Mouse (Mus musculus): ENCODE measurements at regions not wholly inside any gene's neighbourhood (a gene's known extent, or its start where the extent isn't known, plus 50 kb on each side); places are given as distances from the start of the nearest gene placed in this dataset.

- H3K4me3 ChIP-seq = no peak overlapping the region
- H3K27ac ChIP-seq = no peak overlapping the region
- H3K27me3 ChIP-seq (ENCODE audit: poor library complexity, severe bottlenecking) = no peaks in the 10 kb centered on the region
- no peaks in the 10 kb centered on the region for H3K9me3 ChIP-seq
- no peak for DNase-seq (ENCODE audit: extremely low spot score, low spot score)
- H3K4me1 ChIP-seq = no peaks in the 10 kb centered on the region
- H3K36me3 ChIP-seq (replicated peaks) = 0 out of 2 replicates have a peak, but pooled peaks cover 5% of the 10 kb centered on the region
Observed at GRCm38 (mm10) chr9:41515192-41515591, 353.7 kb upstream of the Ubash3b start.

- Histone ChIP-seq H3K36me3 (replicated peaks) (0 out of 2 replicates have a peak, but pooled peaks cover 5% of the 10 kb centered on the region), H3K9me3 (no peaks in the 10 kb centered on the region), H3K4me3 (no peak overlapping the region), H3K27me3 (ENCODE audit: poor library complexity, severe bottlenecking) (no peaks in the 10 kb centered on the region), H3K4me1 (no peaks in the 10 kb centered on the region), H3K27ac (no peak overlapping the region)
- DNase-seq (ENCODE audit: extremely low spot score, low spot score) = no peak
- WGBS = 59% methylated on average over 1 of the region's 1 CpGs
Observed at GRCm38 (mm10) chr9:41513701-41514100, 352.2 kb upstream of the Ubash3b start.

DNA sequence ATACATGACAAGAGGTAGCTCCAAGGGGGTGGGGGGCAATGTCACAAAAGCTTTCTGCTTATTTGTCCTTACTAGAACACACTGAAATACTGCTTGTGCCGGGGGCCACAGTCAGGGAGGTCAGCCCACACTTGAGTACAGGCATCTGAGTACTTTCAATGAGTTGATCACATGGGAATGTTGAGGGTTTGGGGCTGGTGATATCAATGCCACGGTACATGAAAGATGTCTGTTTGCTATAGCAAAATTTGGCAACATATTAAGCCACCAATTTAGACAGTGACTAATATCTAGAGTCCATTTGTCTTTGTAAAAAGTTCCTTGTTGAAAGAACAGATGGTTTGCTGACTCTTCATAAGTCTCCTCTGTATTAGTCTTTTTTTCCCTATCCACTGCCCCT is 348.1 kb upstream of the Ubash3b start:
- Histone ChIP-seq H3K9me3 (no peaks in the 10 kb centered on the region), H3K4me3 (no peak overlapping the region), H3K27ac (no peak overlapping the region), H3K27me3 (ENCODE audit: poor library complexity, severe bottlenecking) (no peaks in the 10 kb centered on the region), H3K36me3 (replicated peaks) (peaks cover 8% of the 10 kb centered on the region; the same call in 1 of the 2 replicates), H3K4me1 (no peaks in the 10 kb centered on the region)
- WGBS = 97% methylated on average over 2 of the region's 2 CpGs
- no peak for DNase-seq (ENCODE audit: extremely low spot score, low spot score)

DNA sequence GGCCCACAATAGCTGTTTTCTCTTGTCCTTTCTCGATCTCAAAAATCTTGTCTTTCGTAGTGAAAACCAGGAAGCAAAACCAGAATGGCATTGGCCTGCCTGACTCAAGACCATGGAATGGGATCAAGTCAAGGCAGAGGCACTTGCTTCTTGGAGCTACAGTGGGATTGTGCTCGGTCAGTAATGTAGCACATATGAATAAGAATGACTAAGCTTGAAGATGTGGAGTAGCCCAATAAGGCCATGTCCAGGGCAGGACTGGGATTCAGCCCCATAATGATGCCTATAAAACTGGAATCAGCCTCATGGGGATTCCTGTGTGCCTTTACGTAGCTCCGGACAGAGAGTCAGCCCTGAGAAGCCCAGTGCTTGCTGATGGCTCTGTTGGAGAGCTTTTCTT is 347.2 kb upstream of the Ubash3b start:
- DNase-seq (ENCODE audit: extremely low spot score, low spot score) = no peak
- H3K4me1 ChIP-seq = no peaks in the 10 kb centered on the region
- WGBS = 95% methylated on average over 5 of the region's 5 CpGs
- H3K36me3 ChIP-seq (replicated peaks) = peaks cover 8% of the 10 kb centered on the region; the same call in 1 of the 2 replicates
- no peaks in the 10 kb centered on the region for H3K27me3 ChIP-seq (ENCODE audit: poor library complexity, severe bottlenecking)
- no peaks in the 10 kb centered on the region for H3K9me3 ChIP-seq
- H3K27ac ChIP-seq = no peak overlapping the region
- H3K4me3 ChIP-seq = no peak overlapping the region

DNA sequence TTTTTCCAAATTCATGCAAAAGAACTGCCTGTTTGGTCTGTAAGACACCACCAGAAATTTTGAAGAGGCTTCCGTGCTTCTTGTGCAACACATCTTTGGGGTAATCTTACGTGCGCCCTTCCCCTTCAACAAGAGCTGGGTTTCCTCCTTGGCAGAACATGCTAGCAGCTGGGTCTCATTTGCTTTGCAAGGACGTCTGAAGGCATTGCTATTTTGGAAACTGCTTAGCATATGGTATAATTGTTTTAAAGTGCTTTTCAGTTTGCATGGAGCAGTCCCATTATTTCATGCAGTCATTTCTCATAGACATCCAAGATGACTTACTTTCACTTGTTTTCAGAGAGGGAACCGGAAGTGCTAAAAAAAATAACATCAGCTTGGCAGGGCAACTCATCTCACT is 336.8 kb upstream of the Ubash3b start:
- Histone ChIP-seq H3K27me3 (ENCODE audit: poor library complexity, severe bottlenecking) (no peaks in the 10 kb centered on the region), H3K9me3 (no peaks in the 10 kb centered on the region), H3K27ac (no peak overlapping the region), H3K4me3 (no peak overlapping the region), H3K4me1 (no peaks in the 10 kb centered on the region), H3K36me3 (replicated peaks) (peaks cover 9% of the 10 kb centered on the region)
- DNase-seq (ENCODE audit: extremely low spot score, low spot score) = no peak
- 86% methylated on average over 5 of the region's 5 CpGs for WGBS

DNA sequence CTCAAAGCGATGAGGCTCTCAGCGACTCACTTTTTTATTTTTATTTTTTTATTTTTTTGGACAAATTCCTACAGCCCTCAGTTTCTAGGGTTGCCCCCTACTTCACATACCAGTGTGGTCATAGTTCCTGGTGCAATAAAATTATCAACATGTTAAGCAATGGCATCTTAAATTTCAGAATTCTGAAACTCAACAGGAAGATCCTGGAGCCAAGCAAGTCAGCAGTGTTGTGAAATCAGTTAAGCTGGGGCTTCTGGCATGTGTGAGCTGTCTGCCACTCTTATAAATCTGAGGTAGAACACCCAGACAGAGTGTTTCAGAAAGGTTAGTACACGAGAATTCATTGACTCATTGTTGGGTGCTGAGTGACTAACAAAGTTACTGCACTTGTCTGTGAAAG is 328.6 kb upstream of the Ubash3b start:
- no peak overlapping the region for H3K27ac ChIP-seq
- no peaks in the 10 kb centered on the region for H3K9me3 ChIP-seq
- peaks cover 5% of the 10 kb centered on the region for H3K4me1 ChIP-seq
- no peaks in the 10 kb centered on the region for H3K27me3 ChIP-seq (ENCODE audit: poor library complexity, severe bottlenecking)
- DNase-seq (ENCODE audit: extremely low spot score, low spot score) = no peak
- WGBS = 89% methylated on average over 3 of the region's 3 CpGs
- no peak overlapping the region for H3K4me3 ChIP-seq
- H3K36me3 ChIP-seq (replicated peaks) = peaks cover 6% of the 10 kb centered on the region; the same call in 1 of the 2 replicates

GRCm38 (mm10) chr9:41488046-41488445 is 326.5 kb upstream of the Ubash3b start:
- no peak overlapping the region for H3K27ac ChIP-seq
- H3K4me1 ChIP-seq = peaks cover 6% of the 10 kb centered on the region
- no peak for DNase-seq (ENCODE audit: extremely low spot score, low spot score)
- no peak overlapping the region for H3K4me3 ChIP-seq
- H3K9me3 ChIP-seq = no peaks in the 10 kb centered on the region
- H3K27me3 ChIP-seq (ENCODE audit: poor library complexity, severe bottlenecking) = no peaks in the 10 kb centered on the region
- peaks cover 6% of the 10 kb centered on the region; the same call in 1 of the 2 replicates for H3K36me3 ChIP-seq (replicated peaks)
- WGBS = 87% methylated on average over 2 of the region's 2 CpGs

GRCm38 (mm10) chr9:41483218-41483617 is 321.7 kb upstream of the Ubash3b start:
- H3K27ac ChIP-seq = no peak overlapping the region
- WGBS = 91% methylated on average over 3 of the region's 3 CpGs
- DNase-seq (ENCODE audit: extremely low spot score, low spot score) = no peak

DNA sequence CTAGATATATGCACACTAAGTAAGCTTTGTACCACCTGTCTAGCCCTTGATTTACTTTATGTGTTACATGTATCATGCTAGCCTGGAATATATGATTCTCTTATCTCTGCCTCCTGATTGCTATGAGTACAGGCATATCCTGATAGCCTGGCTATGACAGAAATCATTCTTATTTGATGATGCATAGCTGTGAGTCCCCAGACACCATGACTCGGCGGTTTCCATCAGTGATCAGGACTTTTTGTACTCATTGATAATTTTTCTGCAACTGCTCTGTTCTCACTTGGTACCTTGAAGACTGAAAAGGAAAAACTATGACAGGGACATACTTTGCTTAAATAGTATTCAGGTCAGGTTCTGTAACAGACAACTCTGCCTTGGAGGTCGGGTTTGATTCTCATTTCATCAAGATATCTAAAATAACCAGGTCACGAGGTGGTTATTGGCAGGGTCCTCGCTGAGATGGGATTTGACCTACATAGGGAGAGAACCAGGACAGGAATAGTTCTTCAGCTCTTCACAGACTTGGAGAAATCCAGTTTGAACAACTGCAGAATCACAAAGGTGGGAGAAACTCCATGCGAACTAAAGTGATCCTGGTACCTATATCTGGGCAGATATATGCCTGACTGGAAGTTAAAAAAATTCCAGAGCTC is 320.2 kb upstream of the Ubash3b start:
- Histone ChIP-seq H3K27me3 (ENCODE audit: poor library complexity, severe bottlenecking) (no peaks in the 10 kb centered on the region), H3K27ac (no peak overlapping the region), H3K4me1 (peaks cover 6% of the 10 kb centered on the region), H3K36me3 (replicated peaks) (no peaks in the 10 kb centered on the region), H3K9me3 (no peaks in the 10 kb centered on the region), H3K4me3 (no peak overlapping the region)
- 93% methylated on average over 6 of the region's 6 CpGs for WGBS
- no peak for DNase-seq (ENCODE audit: extremely low spot score, low spot score)

More at GRCm38 (mm10) chr9:41483218-41483617, 321.7 kb upstream of the Ubash3b start:
- no peaks in the 10 kb centered on the region for H3K36me3 ChIP-seq (replicated peaks)
- no peaks in the 10 kb centered on the region for H3K9me3 ChIP-seq
- peaks cover 6% of the 10 kb centered on the region for H3K4me1 ChIP-seq
- no peak overlapping the region for H3K4me3 ChIP-seq
- no peaks in the 10 kb centered on the region for H3K27me3 ChIP-seq (ENCODE audit: poor library complexity, severe bottlenecking)

GRCm38 (mm10) chr9:41479854-41480749 is 318.6 kb upstream of the Ubash3b start:
- Histone ChIP-seq H3K36me3 (replicated peaks) (no peaks in the 10 kb centered on the region), H3K27me3 (ENCODE audit: poor library complexity, severe bottlenecking) (no peaks in the 10 kb centered on the region), H3K4me3 (no peak overlapping the region), H3K4me1 (peaks cover 8% of the 10 kb centered on the region), H3K27ac (no peak overlapping the region), H3K9me3 (no peaks in the 10 kb centered on the region)
- DNase-seq (ENCODE audit: extremely low spot score, low spot score) = no peak
- WGBS = 93% methylated on average over 13 of the region's 13 CpGs

DNA sequence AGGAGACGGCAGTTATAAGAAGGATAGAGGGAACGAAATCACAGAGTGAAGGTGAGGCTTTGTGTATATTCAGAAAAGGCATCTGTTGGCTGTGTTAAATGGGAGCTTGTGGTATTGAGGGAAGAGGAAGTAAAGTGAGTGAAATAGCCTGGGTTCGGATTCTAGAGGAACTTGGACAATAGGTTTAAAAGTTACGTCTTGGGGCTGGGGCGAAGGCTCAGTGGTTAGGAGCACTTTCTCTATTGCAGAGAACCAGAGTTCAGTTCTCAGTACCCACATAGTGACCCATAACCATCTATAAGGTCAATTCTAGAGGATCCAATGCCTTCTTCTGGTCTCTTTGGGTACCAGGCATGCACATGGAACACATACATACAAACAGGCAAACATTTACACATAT is 317.6 kb upstream of the Ubash3b start:
- Histone ChIP-seq H3K9me3 (no peaks in the 10 kb centered on the region), H3K27me3 (ENCODE audit: poor library complexity, severe bottlenecking) (no peaks in the 10 kb centered on the region), H3K4me1 (peaks cover 17% of the 10 kb centered on the region), H3K27ac (no peak overlapping the region), H3K36me3 (replicated peaks) (no peaks in the 10 kb centered on the region), H3K4me3 (no peak overlapping the region)
- no peak for DNase-seq (ENCODE audit: extremely low spot score, low spot score)
- 96% methylated on average over 5 of the region's 5 CpGs for WGBS

DNA sequence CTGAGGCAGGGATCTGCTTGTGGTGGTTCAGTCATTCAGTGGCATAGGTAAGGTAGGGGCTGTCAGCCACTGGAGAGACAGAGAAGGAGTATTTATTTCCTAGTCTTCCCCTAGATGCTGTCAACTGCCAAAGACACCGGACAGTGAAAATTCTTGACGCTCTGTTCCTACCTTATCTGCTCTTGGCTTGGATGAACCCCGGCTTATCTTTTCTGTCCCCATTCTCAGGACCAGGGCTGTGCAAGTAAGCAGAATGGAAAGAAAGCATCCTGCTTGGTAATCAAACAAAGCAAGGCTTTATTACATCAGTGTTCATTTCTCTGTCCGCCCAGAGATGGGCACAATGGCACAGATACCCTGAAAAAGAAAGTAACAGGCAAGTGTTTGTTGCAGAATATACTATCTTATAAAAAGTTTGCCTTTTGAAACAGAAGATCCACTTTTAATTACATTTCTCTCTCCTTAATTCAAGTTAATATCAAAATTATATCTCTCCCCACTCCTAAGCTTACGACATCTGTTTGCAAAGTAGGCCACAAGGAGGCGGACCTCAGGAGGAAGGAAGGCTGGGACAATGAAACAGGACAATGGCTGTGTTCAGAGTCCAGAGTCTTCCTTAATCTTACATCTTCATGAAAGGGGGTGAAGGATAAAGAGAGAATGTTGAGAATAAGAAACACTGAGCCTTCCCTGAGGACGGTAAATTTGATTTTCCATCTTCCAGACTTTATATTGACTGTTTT is 316.8 kb upstream of the Ubash3b start:
- Histone ChIP-seq H3K36me3 (replicated peaks) (no peaks in the 10 kb centered on the region), H3K4me1 (peaks cover 21% of the 10 kb centered on the region), H3K9me3 (no peaks in the 10 kb centered on the region), H3K27me3 (ENCODE audit: poor library complexity, severe bottlenecking) (no peaks in the 10 kb centered on the region), H3K27ac (no peak overlapping the region), H3K4me3 (no peak overlapping the region)
- no peak for DNase-seq (ENCODE audit: extremely low spot score, low spot score)
- 85% methylated on average over 7 of the region's 7 CpGs for WGBS

Measured in forebrain, embryonic 10.5 days (tissue).